Mouse (Mus musculus) layer of hippocampus, adult 9-10 months (tissue): ENCODE data around the gene Hist1h3b.

ENCODE experiments used
- DNase-seq: peaks from one replicate; pipeline ENCODE4 v3.0.0; 2022; ENCODE audit warnings: low spot score

Gene Hist1h3b

DNA sequence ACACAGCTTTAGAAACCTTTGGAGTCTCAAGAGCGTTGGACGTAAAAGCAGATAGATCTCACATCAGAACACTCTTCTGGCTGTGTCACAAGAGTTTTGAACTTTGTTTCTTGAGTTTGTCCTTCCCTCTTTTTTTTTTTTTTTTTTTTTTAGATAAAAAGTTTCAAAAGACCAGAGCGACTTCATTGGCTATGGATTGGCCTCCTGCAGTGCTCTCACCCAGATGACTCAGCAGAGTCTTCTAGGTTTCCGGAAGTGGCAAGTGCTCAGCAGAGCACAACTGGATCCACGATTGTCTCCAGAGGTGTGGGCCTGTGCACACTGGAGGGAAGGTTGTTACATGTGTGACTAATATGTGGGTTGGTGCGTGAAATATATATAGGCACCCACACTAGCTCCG is 26.3 kb downstream of the Hist1h3b start:
- DNase-seq, result no peak

DNA sequence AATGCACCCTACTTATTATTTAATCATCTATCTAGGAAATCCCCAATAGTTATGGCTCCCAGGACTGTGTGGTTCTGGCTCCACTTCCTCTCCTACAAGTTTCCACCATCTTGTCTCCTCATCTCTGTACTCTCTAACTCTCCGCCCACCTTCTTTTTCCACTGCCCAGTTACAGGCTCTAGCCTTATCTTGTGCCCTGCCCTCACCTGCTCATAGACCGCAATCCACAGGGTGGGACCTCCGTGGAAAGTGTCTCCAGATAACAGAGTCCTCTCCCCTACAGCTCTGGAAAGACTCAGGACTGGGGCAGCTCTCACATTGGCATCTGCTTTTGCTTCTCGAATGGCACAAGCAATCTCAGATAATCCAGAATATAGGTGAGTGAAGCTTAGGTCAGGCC is 27.0 kb downstream of the Hist1h3b start:
- no peak for DNase-seq

DNA sequence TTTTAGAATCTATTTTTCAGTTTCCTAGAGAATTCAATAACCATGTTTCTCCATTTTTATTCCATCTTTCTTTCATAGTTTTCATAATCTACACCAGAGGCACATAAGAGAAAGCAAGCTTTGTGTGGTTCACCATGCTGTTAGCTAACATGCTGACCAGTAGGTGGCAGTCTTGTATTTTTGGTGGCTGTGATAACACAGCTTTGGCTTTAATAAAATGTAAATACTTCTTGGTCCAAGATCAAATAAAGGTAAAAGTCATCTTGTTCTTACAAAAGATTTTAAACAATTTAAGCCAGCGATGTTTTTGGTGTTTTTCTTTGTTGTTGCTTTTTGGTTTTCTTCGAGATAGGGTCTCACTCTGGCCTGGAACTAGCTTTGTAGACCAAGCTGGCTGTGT is 40.5 kb downstream of the Hist1h3b start:
- DNase-seq, result peak; percentile 18

DNA sequence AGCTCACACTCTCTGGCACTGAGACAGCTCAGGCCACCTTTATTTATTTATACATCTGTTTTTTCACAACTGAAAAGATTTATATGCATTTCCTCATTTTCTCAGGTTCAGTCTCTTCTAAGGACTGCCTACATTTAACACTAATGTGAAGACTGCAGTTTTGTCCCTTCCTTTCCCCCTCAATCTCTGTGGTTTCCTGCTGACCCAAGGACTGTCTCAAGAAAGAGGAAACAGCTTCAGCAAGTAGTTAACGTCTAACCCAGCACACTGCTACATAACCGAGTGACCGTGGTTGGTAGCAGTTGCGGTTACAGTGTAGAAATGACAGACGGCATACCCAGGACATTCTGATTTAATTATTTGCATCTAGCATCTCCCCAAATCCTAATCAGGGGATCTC is 47.3 kb downstream of the Hist1h3b start:
- no peak for DNase-seq
